Mouse (Mus musculus): ENCODE results near the gene Fam185a.

The Fam185a gene

DNA sequence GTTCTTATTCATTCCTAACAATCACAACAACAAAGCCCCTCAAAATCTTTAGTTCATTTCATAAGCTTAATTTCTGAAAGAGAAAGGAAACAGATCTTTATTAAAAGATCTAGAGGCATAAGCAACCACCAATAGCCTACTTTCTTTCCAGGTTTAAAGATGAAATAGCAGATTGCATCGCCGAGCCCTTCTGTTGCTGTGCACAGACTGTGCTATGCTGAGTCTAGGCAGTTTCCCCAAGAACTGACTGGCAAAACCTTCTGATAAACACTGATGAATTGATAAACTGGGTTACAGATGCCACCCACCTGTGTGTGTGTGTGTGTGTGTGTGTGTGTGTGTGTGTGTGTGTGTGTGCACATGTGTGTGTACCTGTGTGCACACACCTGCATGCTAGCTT lies 76.2 kb downstream of the Fam185a start:
- Histone ChIP-seq H3K27me3 (ENCODE audit: insufficient read depth, low read length) (no peaks in the 10 kb centered on the region), H3K4me3 (replicated peaks; ENCODE audit: low read length) (no peak overlapping the region), H3K36me3 (ENCODE audit: insufficient read depth, low read length) (no peaks in the 10 kb centered on the region), H3K9me3 (ENCODE audit: low read length) (no peaks in the 10 kb centered on the region), H3K4me1 (replicated peaks; ENCODE audit: low read depth, low read length) (no peaks in the 10 kb centered on the region)
- TF ChIP-seq NANOG (IDR thresholded peaks at IDR 0.05; ENCODE audit: borderline replicate concordance, low read length) = no peak

DNA sequence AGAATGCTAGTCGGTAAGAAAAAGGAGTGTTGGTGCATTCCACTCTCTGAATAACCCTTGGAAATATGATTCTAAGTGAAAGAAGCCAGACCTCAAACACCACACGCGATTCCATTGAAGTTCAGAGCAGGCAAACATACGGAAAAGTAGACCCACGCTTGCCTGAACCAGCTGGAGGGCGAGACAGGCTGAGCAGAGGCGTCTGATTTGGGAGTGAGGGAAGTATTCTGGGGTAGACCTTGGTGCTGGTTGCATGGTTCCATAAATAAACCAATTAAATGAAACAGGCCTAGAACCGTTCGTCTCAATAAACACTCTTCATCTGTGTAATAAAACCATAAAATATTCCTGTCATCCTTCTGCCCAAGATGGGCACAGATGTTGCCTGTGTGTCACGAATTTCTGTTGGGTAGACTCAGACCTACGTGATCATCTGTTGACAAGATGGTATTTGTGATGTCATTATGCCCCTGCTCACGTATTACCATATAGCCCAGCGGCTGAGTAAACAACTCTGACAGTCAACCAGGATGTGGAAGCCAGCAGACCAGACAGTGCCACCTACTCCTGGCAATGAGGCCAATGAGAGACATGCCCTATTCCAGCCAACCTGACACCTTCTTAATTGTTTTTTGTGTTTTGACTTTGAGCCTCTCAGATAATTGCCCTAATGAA lies 78.3 kb downstream of the Fam185a start:
- TF ChIP-seq POU5F1 (IDR thresholded peaks at IDR 0.05; ENCODE audit: borderline replicate concordance, low read length) (no peak), NANOG (IDR thresholded peaks at IDR 0.05; ENCODE audit: borderline replicate concordance, low read length) (no peak), CTCF (conservative IDR thresholded peaks at IDR 0.05; ENCODE audit: low read length) (no peak)
- no peaks in the 10 kb centered on the region for H3K9me3 ChIP-seq (ENCODE audit: low read length)
- no peak overlapping the region for H3K4me3 ChIP-seq (replicated peaks; ENCODE audit: low read length)
- H3K36me3 ChIP-seq (ENCODE audit: insufficient read depth, low read length) = no peaks in the 10 kb centered on the region
- H3K27me3 ChIP-seq (ENCODE audit: insufficient read depth, low read length) = no peaks in the 10 kb centered on the region
- H3K4me1 ChIP-seq (replicated peaks; ENCODE audit: low read depth, low read length) = no peaks in the 10 kb centered on the region

DNA sequence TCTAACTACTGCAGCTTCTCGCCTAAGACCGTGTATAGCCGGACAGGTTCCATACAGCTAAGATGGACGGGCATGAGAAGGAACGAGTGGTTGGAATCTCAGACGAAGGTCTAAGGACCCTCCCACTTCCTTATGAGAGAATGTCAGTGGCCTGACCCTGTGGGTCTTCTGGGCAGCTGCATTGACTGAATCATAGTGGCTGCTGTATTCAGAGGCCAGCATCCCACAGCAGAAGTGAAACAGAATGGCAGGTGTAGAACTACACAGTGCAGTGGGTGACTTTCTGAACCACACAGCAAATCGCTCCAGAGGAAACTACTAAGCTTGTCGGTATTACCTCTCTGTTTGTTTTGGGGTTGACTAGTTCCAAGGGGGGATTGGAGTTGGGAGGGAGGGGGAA lies 80.4 kb downstream of the Fam185a start:
- Histone ChIP-seq H3K36me3 (ENCODE audit: insufficient read depth, low read length) (no peaks in the 10 kb centered on the region), H3K4me1 (replicated peaks; ENCODE audit: low read depth, low read length) (peaks cover 8% of the 10 kb centered on the region), H3K27me3 (ENCODE audit: insufficient read depth, low read length) (no peaks in the 10 kb centered on the region), H3K4me3 (replicated peaks; ENCODE audit: low read length) (no peak overlapping the region), H3K9me3 (ENCODE audit: low read length) (no peaks in the 10 kb centered on the region)
- TF ChIP-seq NANOG (IDR thresholded peaks at IDR 0.05; ENCODE audit: borderline replicate concordance, low read length) = no peak

DNA sequence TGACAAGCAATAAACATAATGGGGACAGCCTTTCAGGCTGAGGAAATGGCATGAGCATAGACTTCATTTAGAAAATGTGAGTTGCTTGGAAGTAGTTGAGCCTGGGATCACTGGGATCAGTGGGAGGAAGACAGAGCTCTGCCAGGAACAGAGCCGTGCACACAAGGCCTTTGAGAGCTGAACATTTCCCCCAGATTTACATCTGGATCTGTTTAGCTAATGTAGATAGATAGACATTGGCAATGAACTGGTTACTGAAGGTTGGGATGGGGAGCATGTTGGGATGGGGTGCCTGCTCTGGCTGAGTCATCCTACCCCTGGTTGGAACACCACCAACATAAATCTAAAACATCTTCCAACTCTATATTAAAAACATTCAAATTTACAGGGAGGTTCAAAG lies 82.1 kb downstream of the Fam185a start:
- Histone ChIP-seq H3K27me3 (ENCODE audit: insufficient read depth, low read length) (no peaks in the 10 kb centered on the region), H3K9me3 (ENCODE audit: low read length) (no peaks in the 10 kb centered on the region), H3K36me3 (ENCODE audit: insufficient read depth, low read length) (no peaks in the 10 kb centered on the region), H3K4me3 (replicated peaks; ENCODE audit: low read length) (no peak overlapping the region), H3K4me1 (replicated peaks; ENCODE audit: low read depth, low read length) (peaks cover 8% of the 10 kb centered on the region)
- TF ChIP-seq POU5F1 (IDR thresholded peaks at IDR 0.05; ENCODE audit: borderline replicate concordance, low read length) (no peak), CTCF (conservative IDR thresholded peaks at IDR 0.05; ENCODE audit: low read length) (no peak), NANOG (IDR thresholded peaks at IDR 0.05; ENCODE audit: borderline replicate concordance, low read length) (no peak)

DNA sequence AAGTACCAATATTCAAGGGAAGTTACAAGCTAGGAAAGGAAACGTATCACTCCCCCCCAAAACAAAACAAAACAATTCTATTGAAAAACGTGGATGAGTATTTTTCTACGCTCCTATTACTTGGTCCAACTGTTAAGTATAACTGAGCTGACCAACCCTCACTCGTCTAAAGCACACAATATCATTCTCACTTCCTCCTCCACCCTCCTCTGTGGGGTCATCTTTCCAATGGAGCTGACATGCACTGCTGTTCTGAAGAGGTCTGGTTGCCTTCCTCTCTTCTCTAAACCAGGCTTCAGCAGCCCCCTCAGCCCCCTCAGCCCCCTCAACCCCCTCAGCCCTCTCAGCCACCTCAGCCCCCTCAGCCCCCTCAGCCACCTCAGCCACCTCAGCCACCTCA lies 85.0 kb downstream of the Fam185a start:
- Histone ChIP-seq H3K36me3 (ENCODE audit: insufficient read depth, low read length) (no peaks in the 10 kb centered on the region), H3K9me3 (ENCODE audit: low read length) (no peaks in the 10 kb centered on the region), H3K4me3 (replicated peaks; ENCODE audit: low read length) (no peak overlapping the region), H3K4me1 (replicated peaks; ENCODE audit: low read depth, low read length) (peaks cover 8% of the 10 kb centered on the region), H3K27me3 (ENCODE audit: insufficient read depth, low read length) (no peaks in the 10 kb centered on the region)
- TF ChIP-seq POU5F1 (IDR thresholded peaks at IDR 0.05; ENCODE audit: borderline replicate concordance, low read length) = no peak
- no peak for TF ChIP-seq CTCF (conservative IDR thresholded peaks at IDR 0.05; ENCODE audit: low read length)
- TF ChIP-seq NANOG (IDR thresholded peaks at IDR 0.05; ENCODE audit: borderline replicate concordance, low read length) = no peak

DNA sequence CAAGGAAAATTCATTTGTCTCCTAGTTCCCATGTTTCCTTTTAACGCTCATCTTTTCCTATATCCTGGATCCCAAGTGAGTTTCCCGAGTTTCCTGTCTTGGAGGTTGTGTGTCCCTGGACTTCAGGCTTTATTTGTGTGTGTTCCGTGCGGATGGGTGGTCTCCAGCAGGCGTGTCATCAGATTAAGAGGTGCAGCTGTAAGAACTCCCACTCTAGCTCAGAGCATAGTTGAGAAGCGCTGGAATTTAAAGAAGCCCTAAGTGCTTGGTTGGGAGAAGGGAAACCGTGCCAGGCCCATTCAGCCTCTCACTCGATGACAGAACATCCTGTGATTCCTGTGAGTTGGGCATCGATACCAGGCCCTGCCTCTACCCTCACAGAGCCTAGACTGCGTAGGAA lies 88.6 kb downstream of the Fam185a start:
- peaks cover 24% of the 10 kb centered on the region for H3K4me1 ChIP-seq (replicated peaks; ENCODE audit: low read depth, low read length)
- H3K4me3 ChIP-seq (replicated peaks; ENCODE audit: low read length) = no peak overlapping the region
- H3K27me3 ChIP-seq (ENCODE audit: insufficient read depth, low read length) = no peaks in the 10 kb centered on the region
- no peaks in the 10 kb centered on the region for H3K9me3 ChIP-seq (ENCODE audit: low read length)
- TF ChIP-seq POU5F1 (IDR thresholded peaks at IDR 0.05; ENCODE audit: borderline replicate concordance, low read length) (no peak), CTCF (conservative IDR thresholded peaks at IDR 0.05; ENCODE audit: low read length) (no peak), NANOG (IDR thresholded peaks at IDR 0.05; ENCODE audit: borderline replicate concordance, low read length) (no peak)
- no peaks in the 10 kb centered on the region for H3K36me3 ChIP-seq (ENCODE audit: insufficient read depth, low read length)

DNA sequence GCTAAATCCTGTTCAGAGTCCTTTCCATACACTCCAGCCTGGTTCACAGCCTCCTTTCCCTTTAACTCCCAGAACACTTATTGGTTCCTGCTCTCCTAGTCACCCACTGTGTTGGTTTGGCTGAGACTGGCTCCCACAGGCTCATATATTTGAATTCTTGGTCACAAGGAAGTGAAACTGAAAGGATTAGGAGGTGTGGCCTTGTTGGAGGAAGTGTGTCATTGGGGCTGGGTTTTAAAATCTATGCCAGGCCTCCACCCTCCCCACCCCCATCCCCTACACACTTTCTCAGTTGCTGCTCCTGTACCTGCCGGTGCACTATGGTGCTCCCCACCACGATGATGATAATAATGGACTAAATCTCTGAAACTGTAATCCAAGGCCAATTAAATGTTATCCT lies 92.8 kb downstream of the Fam185a start:
- peaks cover 18% of the 10 kb centered on the region for H3K4me1 ChIP-seq (replicated peaks; ENCODE audit: low read depth, low read length)
- H3K9me3 ChIP-seq (ENCODE audit: low read length) = peaks cover 3% of the 10 kb centered on the region; the same call in 1 of the 2 replicates
- 0 out of 2 replicates have a peak, but pooled peaks cover 4% of the 10 kb centered on the region for H3K27me3 ChIP-seq (ENCODE audit: insufficient read depth, low read length)
- no peaks in the 10 kb centered on the region for H3K36me3 ChIP-seq (ENCODE audit: insufficient read depth, low read length)
- H3K4me3 ChIP-seq (replicated peaks; ENCODE audit: low read length) = no peak overlapping the region
- TF ChIP-seq POU5F1 (IDR thresholded peaks at IDR 0.05; ENCODE audit: borderline replicate concordance, low read length) (no peak), NANOG (IDR thresholded peaks at IDR 0.05; ENCODE audit: borderline replicate concordance, low read length) (no peak), CTCF (conservative IDR thresholded peaks at IDR 0.05; ENCODE audit: low read length) (no peak)

DNA sequence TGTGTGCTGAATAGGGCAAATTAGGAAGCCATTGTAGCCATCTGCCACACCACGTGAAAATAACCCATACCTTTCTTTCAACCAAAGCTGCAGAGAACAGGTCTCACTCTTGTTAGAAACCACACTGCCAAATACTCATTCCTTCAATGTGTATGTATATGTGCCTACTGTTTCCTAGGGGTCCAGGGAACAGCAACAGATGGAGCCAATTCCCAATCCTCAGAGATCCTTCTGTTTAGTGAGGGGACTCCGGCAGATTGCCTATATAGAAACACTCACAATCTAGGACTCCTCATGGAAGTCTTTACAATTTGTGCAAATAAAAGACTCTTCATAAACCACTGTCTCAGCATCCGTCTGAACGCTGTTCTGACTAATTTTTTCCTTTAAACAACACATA lies 93.4 kb downstream of the Fam185a start:
- no peak for TF ChIP-seq CTCF (conservative IDR thresholded peaks at IDR 0.05; ENCODE audit: low read length)
- no peak for TF ChIP-seq NANOG (IDR thresholded peaks at IDR 0.05; ENCODE audit: borderline replicate concordance, low read length)
- no peak for TF ChIP-seq POU5F1 (IDR thresholded peaks at IDR 0.05; ENCODE audit: borderline replicate concordance, low read length)
- Histone ChIP-seq H3K9me3 (ENCODE audit: low read length) (peaks cover 3% of the 10 kb centered on the region; the same call in 1 of the 2 replicates), H3K27me3 (ENCODE audit: insufficient read depth, low read length) (0 out of 2 replicates have a peak, but pooled peaks cover 4% of the 10 kb centered on the region), H3K4me3 (replicated peaks; ENCODE audit: low read length) (no peak overlapping the region), H3K36me3 (ENCODE audit: insufficient read depth, low read length) (no peaks in the 10 kb centered on the region), H3K4me1 (replicated peaks; ENCODE audit: low read depth, low read length) (peaks cover 18% of the 10 kb centered on the region)

DNA sequence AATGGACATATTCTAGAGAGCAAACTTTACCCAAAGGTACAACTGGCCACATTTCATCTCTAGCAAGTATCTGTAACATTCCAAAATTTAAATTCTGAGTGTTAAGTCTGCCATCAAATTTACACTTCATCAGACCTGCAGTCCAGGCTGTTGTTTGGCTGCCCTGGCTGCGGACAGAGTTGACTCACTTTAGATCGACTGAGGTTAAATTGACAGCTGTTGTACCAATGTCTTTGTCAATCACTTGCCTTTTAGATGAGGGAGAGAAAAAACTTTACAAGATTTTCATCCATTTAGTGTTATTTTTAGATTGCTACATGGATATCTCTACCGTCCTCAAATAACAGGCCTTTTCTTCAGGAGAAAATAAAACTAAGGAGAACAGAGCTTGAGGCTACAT lies 94.4 kb downstream of the Fam185a start:
- Histone ChIP-seq H3K27me3 (ENCODE audit: insufficient read depth, low read length) (0 out of 2 replicates have a peak, but pooled peaks cover 4% of the 10 kb centered on the region), H3K4me3 (replicated peaks; ENCODE audit: low read length) (no peak overlapping the region), H3K9me3 (ENCODE audit: low read length) (peaks cover 3% of the 10 kb centered on the region; the same call in 1 of the 2 replicates), H3K4me1 (replicated peaks; ENCODE audit: low read depth, low read length) (peaks cover 18% of the 10 kb centered on the region), H3K36me3 (ENCODE audit: insufficient read depth, low read length) (no peaks in the 10 kb centered on the region)
- TF ChIP-seq NANOG (IDR thresholded peaks at IDR 0.05; ENCODE audit: borderline replicate concordance, low read length) (no peak), CTCF (conservative IDR thresholded peaks at IDR 0.05; ENCODE audit: low read length) (no peak), POU5F1 (IDR thresholded peaks at IDR 0.05; ENCODE audit: borderline replicate concordance, low read length) (no peak)
